Mouse (Mus musculus) gastrocnemius, adult 2 months (tissue): ENCODE measurements around the gene Hcrt. TPM values are rescaled to one million over a fixed set of nuclear protein-coding genes. Genes with fewer than 3 reads are reported as not detected.
A peak's percentile ranks its signal among the peaks of the same experiment; 100 is the strongest.

Experiments used
- DNase-seq: peaks from one replicate; pipeline ENCODE4 v3.0.0; 2022
- H3K27ac ChIP-seq: fragments of 200-600 bp; 2 replicates; pipeline ENCODE4 v1.8.1; 2022; ENCODE audit warnings: mild to moderate bottlenecking
- H3K4me3 ChIP-seq: fragments of 200-600 bp; 2 replicates; pipeline ENCODE4 v1.8.1; 2022; ENCODE audit warnings: mild to moderate bottlenecking, moderate library complexity
- CTCF ChIP-seq: fragments of 200-600 bp; IDR thresholded peaks from 2 replicates; pipeline ENCODE4 v1.8.1; 2022; ENCODE audit warnings: antibody characterized with exemption, mild to moderate bottlenecking, moderate library complexity
- intact Hi-C: fragments of 180-260 bp; cut with DNase I; formaldehyde crosslinking; loops from one replicate; pipeline ENCODE4 v1.15.1; 2025
- long read RNA-seq, 2 experiments: library from polyadenylated mRNA; stranded (forward); transcript quantifications; one replicate each; pipeline ENCODE4 v2.0.0; 2021
- total RNA-seq, 2 experiments: library from RNA; stranded (reverse); gene quantifications; 2 replicates each; pipeline ENCODE4 v1.2.3; 2021

Gene Hcrt
- not detected for total RNA-seq
- long read RNA-seq, experiment 1, result 0 reads
- long read RNA-seq, experiment 2, result 0 reads

DNA sequence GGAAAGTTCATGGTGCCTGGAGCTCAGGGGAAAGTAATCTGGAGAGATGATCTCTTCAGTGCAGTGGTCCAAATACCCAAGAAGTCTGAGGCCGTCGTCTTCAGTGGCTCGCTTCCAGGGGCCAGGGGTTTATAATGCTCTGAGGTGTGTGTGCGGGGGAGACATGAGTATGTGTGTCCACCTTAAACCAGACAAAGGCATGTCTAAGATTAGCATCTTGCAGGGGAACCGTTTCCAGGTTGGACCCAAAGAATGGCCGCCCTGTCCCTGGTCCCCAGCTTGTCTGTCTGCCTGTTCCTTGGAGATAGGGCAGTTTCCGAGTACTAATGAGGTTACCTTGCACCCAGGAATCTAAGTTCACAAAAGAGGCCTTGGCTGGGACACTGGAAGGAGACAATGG, at the start of gene Hcrt:
TSS of gene Hcrt (minus strand) at position 101 of the 400 bp plus-strand sequence.
- intact Hi-C loops, result no loop called here
- DNase-seq, result no peak
- no peak for TF ChIP-seq CTCF
- Histone ChIP-seq H3K4me3 (peak within 1 kb of the TSS; percentile 67), H3K27ac (peak within 1 kb of the TSS; percentile 71)

DNA sequence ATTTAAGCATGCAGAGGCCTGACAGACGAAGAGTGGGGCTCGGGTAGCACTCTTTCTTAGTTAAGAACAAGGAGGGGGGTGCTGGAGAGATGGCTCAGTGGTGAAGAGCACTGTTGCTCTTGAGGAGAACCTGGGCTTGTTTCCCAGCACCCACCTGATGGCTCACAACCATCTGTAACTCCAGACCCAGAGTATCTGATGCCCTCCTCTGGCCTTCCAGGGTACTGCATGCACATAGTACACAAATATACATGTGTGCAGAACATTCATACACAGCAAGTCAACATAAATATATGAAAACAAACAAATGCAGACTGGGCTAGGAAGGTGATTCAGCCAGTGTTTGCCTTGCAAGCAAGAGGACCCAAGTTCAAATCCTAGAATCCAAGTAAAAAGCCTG, 48.4 kb upstream of the Hcrt start:
- TF ChIP-seq CTCF, result peak; percentile 59
- peak overlapping the region; percentile 22 for H3K4me3 ChIP-seq
- H3K27ac ChIP-seq, result peak overlapping the region; percentile 87
- intact Hi-C loops, result no loop called here
- DNase-seq, result peak; percentile 57

DNA sequence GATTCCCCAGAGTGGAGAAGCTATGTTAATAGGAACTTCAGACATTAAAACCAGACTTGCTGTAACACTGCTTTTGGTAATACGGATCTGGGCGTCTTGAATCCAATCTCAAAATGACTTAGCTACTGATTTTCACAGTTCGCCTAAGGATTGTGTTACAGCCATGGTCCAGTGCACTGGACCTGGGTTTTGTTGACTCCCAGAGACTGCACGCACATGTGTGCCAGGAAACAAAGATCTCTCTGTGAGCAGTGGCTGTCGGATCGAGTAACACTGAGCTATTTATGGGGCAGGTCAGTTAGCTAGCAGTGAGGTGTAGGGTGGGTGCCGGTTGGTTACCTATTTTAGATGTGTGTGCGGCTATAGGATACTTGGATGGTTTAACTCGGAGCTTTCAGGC, 47.8 kb upstream of the Hcrt start:
- intact Hi-C loops, result no loop called here
- no peak for TF ChIP-seq CTCF

DNA sequence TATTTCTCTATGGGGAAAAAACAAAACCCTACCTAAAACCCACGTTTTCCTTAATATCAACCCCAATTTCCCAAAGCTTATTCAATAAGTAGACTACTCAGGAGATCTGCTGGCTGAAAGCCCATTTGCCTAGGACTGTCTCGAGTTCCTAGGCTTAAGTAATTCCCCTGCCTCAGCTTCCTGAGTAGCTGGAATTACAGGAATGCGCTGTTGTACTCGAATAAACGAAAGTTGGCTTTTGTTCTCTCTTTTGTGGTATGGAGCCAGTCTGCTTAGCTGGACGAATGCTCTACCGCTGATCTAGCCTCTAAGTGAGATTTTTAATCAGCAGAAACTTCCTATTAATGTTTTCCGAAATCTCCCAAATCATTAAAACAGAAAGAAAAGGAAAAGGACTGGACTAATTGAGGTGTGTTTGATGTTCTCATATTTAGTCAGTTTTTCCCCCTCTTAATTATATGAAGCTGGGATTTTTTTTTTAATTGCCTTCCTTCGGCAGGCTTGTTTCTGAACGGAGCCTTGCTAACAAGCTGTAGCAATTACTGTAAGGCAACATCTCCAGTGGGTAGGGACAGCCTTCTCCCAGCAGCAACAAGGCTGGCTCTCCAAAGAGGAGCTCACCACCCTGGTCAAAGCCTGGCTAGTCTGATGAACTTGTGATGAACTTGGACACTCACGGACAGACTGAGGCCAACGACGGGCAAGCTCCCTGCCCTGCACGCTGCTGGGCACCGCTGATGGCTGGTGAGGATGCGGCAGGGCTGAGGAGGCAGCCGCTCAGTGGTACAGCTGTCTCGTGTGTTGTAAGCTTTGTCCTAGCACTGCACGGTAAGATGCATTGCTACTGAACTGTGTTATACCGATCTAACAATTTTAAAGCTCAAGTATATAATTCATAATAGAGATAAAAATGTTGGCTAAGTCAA, 43.9 kb upstream of the Hcrt start:
- TF ChIP-seq CTCF, result no peak

More for the DNA sequence above, 47.8 kb upstream of the Hcrt start:
- DNase-seq, result peak; percentile 75
- Histone ChIP-seq H3K4me3 (peak overlapping the region; percentile 22), H3K27ac (peak overlapping the region; percentile 87)

DNA sequence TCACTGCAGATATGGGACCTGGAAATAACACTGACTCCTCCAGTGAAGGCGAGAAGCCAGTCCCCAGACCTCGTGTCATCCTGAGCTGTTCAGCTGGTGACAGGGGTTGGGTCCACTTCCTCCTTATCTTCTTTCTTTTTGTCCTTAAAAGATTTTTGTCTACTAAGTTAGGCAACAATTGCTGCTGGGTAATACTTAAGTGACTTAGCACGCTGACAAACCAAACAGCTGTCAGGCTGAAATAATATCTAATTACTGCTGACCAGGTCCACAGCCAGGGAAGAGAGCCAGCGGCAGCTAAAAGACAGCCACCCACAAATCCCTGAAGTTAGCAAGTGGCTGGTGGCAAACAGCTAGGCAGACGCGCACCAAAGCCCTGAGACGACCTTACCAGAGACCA, 42.8 kb upstream of the Hcrt start:
- TF ChIP-seq CTCF, result no peak
- H3K27ac ChIP-seq, result peak overlapping the region; percentile 87
- peak; percentile 85 for DNase-seq
- peak overlapping the region; percentile 20 for H3K4me3 ChIP-seq
- intact Hi-C loops, result no loop called here

More for the DNA sequence above, 43.9 kb upstream of the Hcrt start:
- intact Hi-C loops, result no loop called here
- Histone ChIP-seq H3K27ac (peak overlapping the region; percentile 87), H3K4me3 (peak overlapping the region; percentile 20)
- peak; percentile 71 for DNase-seq

DNA sequence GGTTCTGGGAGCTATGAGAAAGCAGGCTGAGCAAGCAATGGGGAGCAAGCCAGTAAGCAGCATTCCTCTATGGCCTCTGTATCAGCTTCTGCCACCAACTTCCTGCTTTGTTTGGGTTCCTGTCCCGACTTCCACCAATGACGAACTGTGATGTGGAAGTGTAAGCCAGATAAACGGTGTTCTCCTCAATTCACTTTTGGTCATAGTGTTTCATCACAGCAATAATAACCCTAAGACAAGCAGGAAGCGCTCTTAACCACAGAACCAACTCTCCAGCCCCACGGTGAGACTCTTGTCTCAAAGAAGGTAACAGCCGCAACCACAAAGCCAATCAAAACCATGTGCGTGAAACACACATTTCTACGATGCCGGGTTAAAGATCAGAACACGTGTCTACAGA, 41.7 kb upstream of the Hcrt start:
- intact Hi-C loops, result no loop called here
- TF ChIP-seq CTCF, result no peak
- Histone ChIP-seq H3K27ac (peak overlapping the region; percentile 87), H3K4me3 (no peak overlapping the region; the same call in 1 of the 2 replicates)
- no peak for DNase-seq

DNA sequence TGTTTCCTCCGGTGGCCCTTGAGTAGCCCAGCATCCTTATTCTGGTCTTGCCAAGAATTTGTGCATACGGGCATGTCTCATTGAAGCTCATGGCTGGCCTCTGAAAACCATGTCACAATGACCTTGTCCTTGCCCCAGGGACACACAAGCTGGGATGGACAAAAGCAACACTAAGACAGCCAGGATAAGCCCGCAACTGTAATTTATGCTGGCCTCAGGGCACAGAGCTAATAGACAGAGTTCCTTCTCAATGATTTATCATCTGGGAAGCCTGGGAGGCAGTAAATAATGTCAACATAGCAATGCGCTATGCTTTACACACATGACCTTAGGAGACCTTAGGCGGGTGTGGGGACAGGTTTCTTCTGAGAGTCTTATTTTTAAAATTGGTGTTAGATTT, 36.7 kb upstream of the Hcrt start:
- no peak for TF ChIP-seq CTCF
- Histone ChIP-seq H3K4me3 (no peak overlapping the region), H3K27ac (peak overlapping the region; percentile 48)
- DNase-seq, result peak; percentile 18
- intact Hi-C loops, result no loop called here

DNA sequence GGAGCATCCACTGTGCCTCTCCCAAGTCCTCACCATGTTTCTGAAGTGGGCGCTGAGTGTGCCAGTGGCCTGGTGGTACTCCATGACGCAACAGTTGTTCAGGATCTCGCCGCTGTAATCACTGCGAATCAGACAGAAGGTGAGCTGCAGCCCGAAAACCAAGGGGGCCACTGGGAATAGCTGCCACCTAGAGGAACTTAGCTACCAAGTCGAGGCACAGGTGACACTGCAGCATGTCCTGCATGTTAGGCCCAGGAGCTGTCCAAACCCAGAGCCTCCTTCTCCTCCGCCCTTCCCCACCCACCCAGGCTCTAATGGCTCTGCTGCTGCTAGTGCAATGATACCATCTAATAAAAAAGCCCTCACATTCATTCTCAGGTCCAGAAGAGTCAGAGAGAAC, 33.9 kb upstream of the Hcrt start:
- DNase-seq, result no peak
- Histone ChIP-seq H3K4me3 (no peak overlapping the region), H3K27ac (no peak overlapping the region)
- TF ChIP-seq CTCF, result no peak
- intact Hi-C loops, result no loop called here

DNA sequence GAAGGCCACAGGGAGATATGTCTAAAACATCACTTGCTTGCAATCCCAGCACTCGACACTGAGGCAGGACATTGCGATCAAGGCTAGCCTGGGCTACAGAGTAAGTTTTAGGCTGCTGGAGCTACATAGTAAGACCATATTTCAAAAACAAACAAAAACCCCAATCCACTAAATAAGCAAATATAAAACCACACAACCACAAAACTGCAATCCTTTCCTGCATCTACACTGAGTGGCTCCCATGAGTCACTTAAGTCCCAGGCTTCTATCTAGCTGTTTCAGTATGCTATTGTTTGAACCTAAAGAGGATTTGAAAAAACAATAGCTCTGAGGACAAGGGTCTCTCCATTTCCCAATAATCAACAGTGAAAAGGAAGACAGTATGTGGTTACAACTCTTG, 32.7 kb upstream of the Hcrt start:
- DNase-seq, result no peak
- Histone ChIP-seq H3K4me3 (no peak overlapping the region), H3K27ac (no peak overlapping the region)
- no peak for TF ChIP-seq CTCF
- intact Hi-C loops, result no loop called here

DNA sequence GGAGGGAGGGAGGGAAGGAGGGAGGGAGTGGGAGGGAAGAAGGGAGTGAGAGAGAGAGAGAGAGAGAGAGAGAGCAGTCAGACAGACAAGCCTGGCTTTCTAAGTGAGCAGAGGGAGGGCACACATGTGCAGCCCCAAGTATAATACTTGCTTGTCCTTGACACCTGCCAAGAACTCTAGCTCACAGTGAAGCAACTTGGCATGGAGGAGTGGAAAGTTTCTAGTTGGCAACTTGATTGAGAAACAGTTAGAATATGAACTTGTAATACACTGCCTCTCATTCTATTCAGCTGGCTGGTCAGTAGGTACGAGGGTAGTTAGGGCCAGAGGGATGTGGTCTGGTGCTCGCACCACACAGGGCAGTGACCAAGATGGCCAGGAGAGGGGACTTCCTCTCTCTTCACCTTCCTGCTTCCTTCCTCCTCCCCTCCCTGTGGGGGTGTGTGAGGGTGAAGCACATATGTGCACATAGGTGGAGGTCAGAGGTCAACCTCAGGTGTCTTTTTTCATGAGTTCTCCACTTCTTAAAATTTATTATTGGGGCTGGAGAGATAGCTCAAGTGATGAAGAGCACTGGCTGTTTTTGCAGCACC, 28.8 kb upstream of the Hcrt start:
- intact Hi-C loops, result loop anchor here (2.0 kb wide), 2 partner anchors 17 to 29 kb away; no protein-coding TSS in a partner anchor
- peak; percentile 51 for DNase-seq
- Histone ChIP-seq H3K27ac (peak overlapping the region; percentile 93), H3K4me3 (peak overlapping the region; percentile 4)
- TF ChIP-seq CTCF, result no peak

DNA sequence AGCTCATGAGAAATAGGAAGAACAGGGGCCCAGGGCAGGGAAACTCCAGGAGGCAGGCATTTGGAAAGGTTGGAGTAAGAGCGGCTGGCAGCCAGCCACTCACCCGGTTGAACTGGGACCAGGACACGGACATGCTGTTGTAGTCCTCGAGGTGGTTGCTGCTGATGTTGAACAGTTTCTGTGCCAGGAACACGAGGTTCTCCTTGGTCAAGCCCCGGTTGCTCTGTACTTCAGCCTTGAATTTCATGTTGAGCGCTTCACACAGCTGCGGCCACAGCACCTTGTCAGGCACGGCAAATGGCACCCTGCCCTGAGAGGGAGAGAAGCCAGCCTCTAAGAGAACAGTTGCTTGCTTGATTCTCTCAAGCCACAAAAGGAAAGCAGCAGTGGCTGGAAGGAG, 27.9 kb upstream of the Hcrt start:
- Histone ChIP-seq H3K27ac (peak overlapping the region; percentile 93), H3K4me3 (peak overlapping the region; percentile 14; the same call in 1 of the 2 replicates)
- intact Hi-C loops, result loop anchor here (2.0 kb wide), 1 partner anchor 30 kb away; no protein-coding TSS in a partner anchor
- DNase-seq, result peak; percentile 95

DNA sequence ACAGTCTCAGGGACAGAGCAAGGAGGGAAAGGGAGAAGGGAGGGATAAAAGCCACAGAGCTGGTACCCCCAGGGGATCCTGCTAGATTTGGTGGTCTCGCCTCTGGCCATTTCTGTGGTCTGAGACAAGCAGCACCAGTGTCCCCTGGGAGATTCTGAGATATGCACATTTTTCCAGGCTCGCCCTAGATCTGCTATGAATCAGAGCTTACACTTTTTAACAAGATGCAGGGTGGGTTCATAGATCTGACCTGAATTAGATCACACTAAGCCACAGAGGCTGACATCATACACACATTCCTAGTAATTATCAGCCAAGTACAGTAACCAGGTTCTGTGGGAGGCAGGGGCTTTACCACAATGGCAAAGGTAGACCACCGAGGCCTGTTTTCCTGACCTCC, 27.0 kb upstream of the Hcrt start:
- TF ChIP-seq CTCF, result no peak
- peak overlapping the region; percentile 93 for H3K27ac ChIP-seq
- intact Hi-C loops, result loop anchor here (2.0 kb wide), 1 partner anchor 31 kb away; no protein-coding TSS in a partner anchor
- peak; percentile 21 for DNase-seq
- H3K4me3 ChIP-seq, result no peak overlapping the region

DNA sequence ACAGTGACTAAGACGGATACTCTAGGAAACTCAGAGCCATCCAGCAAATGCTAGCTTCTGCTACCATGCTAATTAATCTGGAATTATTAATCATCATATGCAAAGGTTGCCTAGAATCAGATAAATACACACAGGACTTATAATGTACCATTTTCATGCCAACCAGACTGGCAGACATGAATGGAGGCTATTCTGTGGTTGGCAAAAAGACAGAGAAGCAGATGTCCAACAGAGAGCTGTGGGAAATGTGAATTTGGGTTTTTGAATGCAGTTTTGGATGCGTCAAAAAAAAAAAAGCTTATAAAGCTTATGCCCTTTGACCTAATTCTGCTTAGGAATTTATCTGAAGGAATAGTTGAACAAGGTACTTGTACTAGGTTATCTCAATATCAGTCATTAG, 23.0 kb upstream of the Hcrt start:
- H3K27ac ChIP-seq, result no peak overlapping the region; the same call in 1 of the 2 replicates
- DNase-seq, result no peak
- no peak overlapping the region for H3K4me3 ChIP-seq
- TF ChIP-seq CTCF, result no peak
- intact Hi-C loops, result no loop called here
